Mouse (Mus musculus): ENCODE results near the gene Cnfn. TPM values are rescaled to one million over a fixed set of nuclear protein-coding genes. Genes with fewer than 3 reads are reported as not detected.
A peak's percentile ranks its signal among the peaks of the same experiment; 100 is the strongest.

Gene Cnfn
- polyA plus RNA-seq, 1 experiment: not detected

GRCm38 (mm10) chr7:25388916-25389315 lies 19.4 kb upstream of the Cnfn start:
- Histone ChIP-seq H3K36me3 (ENCODE audit: control insufficient read depth, insufficient read depth, low read length) (peaks cover 5% of the 10 kb centered on the region), H3K27me3 (replicated peaks; ENCODE audit: control insufficient read depth, insufficient read depth, low read length) (no peaks in the 10 kb centered on the region), H3K27ac (ENCODE audit: insufficient read depth, low read depth, low read length) (peak overlapping the region; percentile 55; the same call in 1 of the 2 replicates), H3K4me3 (ENCODE audit: insufficient read depth, low read depth, low read length) (no peak overlapping the region), H3K4me1 (ENCODE audit: control insufficient read depth, insufficient read depth, low read length) (peaks cover 59% of the 10 kb centered on the region)
- DNase-seq: peak; percentile 49
- TF ChIP-seq CTCF (conservative IDR thresholded peaks at IDR 0.05; ENCODE audit: insufficient read depth, insufficient read length, low read depth, low read length): no peak
- no peak for TF ChIP-seq POLR2A (IDR thresholded peaks at IDR 0.05; ENCODE audit: low read depth, low read length)
- WGBS: 72% methylated on average over 7 of the region's 7 CpGs

- Histone ChIP-seq H3K4me3 (ENCODE audit: insufficient read depth, low read depth, low read length) (no peak overlapping the region), H3K4me1 (ENCODE audit: control insufficient read depth, insufficient read depth, low read length) (peaks cover 49% of the 10 kb centered on the region), H3K27me3 (replicated peaks; ENCODE audit: control insufficient read depth, insufficient read depth, low read length) (no peaks in the 10 kb centered on the region), H3K27ac (ENCODE audit: insufficient read depth, low read depth, low read length) (no peak overlapping the region), H3K36me3 (ENCODE audit: control insufficient read depth, insufficient read depth, low read length) (peaks cover 5% of the 10 kb centered on the region)
- TF ChIP-seq CTCF (conservative IDR thresholded peaks at IDR 0.05; ENCODE audit: insufficient read depth, insufficient read length, low read depth, low read length) (no peak), POLR2A (IDR thresholded peaks at IDR 0.05; ENCODE audit: low read depth, low read length) (no peak)
- no peak for DNase-seq
- WGBS: 94% methylated on average over 18 of the region's 18 CpGs
Observed at GRCm38 (mm10) chr7:25387811-25388440, 18.4 kb upstream of the Cnfn start.

- Histone ChIP-seq H3K4me3 (ENCODE audit: insufficient read depth, low read depth, low read length) (no peak overlapping the region), H3K36me3 (ENCODE audit: control insufficient read depth, insufficient read depth, low read length) (peaks cover 5% of the 10 kb centered on the region), H3K4me1 (ENCODE audit: control insufficient read depth, insufficient read depth, low read length) (peaks cover 32% of the 10 kb centered on the region), H3K27ac (ENCODE audit: insufficient read depth, low read depth, low read length) (peak overlapping the region; percentile 47), H3K27me3 (replicated peaks; ENCODE audit: control insufficient read depth, insufficient read depth, low read length) (no peaks in the 10 kb centered on the region)
- TF ChIP-seq POLR2A (IDR thresholded peaks at IDR 0.05; ENCODE audit: low read depth, low read length) (no peak), CTCF (conservative IDR thresholded peaks at IDR 0.05; ENCODE audit: insufficient read depth, insufficient read length, low read depth, low read length) (no peak)
- peak; percentile 97 for DNase-seq
- 58% methylated on average over 12 of the region's 12 CpGs for WGBS
Observed at GRCm38 (mm10) chr7:25385850-25386555, 16.5 kb upstream of the Cnfn start.

- Histone ChIP-seq H3K4me1 (ENCODE audit: control insufficient read depth, insufficient read depth, low read length) (peaks cover 24% of the 10 kb centered on the region), H3K27me3 (replicated peaks; ENCODE audit: control insufficient read depth, insufficient read depth, low read length) (no peaks in the 10 kb centered on the region), H3K4me3 (ENCODE audit: insufficient read depth, low read depth, low read length) (no peak overlapping the region), H3K36me3 (ENCODE audit: control insufficient read depth, insufficient read depth, low read length) (peaks cover 5% of the 10 kb centered on the region), H3K27ac (ENCODE audit: insufficient read depth, low read depth, low read length) (no peak overlapping the region)
- TF ChIP-seq CTCF (conservative IDR thresholded peaks at IDR 0.05; ENCODE audit: insufficient read depth, insufficient read length, low read depth, low read length) (no peak), POLR2A (IDR thresholded peaks at IDR 0.05; ENCODE audit: low read depth, low read length) (no peak)
- no peak for DNase-seq
- WGBS: 88% methylated on average over 12 of the region's 12 CpGs
Observed at GRCm38 (mm10) chr7:25385259-25385658, 15.7 kb upstream of the Cnfn start.

- WGBS: 85% methylated on average over 9 of the region's 9 CpGs
- no peak overlapping the region for H3K4me3 ChIP-seq (ENCODE audit: insufficient read depth, low read depth, low read length)
- H3K27ac ChIP-seq (ENCODE audit: insufficient read depth, low read depth, low read length): no peak overlapping the region
- H3K4me1 ChIP-seq (ENCODE audit: control insufficient read depth, insufficient read depth, low read length): peaks cover 21% of the 10 kb centered on the region
- no peaks in the 10 kb centered on the region for H3K27me3 ChIP-seq (replicated peaks; ENCODE audit: control insufficient read depth, insufficient read depth, low read length)
- peaks cover 5% of the 10 kb centered on the region for H3K36me3 ChIP-seq (ENCODE audit: control insufficient read depth, insufficient read depth, low read length)
- TF ChIP-seq POLR2A (IDR thresholded peaks at IDR 0.05; ENCODE audit: low read depth, low read length) (no peak), CTCF (conservative IDR thresholded peaks at IDR 0.05; ENCODE audit: insufficient read depth, insufficient read length, low read depth, low read length) (no peak)
- no peak for DNase-seq
Observed at GRCm38 (mm10) chr7:25384818-25385217, 15.3 kb upstream of the Cnfn start.

GRCm38 (mm10) chr7:25384318-25384717 lies 14.8 kb upstream of the Cnfn start:
- Histone ChIP-seq H3K36me3 (ENCODE audit: control insufficient read depth, insufficient read depth, low read length) (peaks cover 5% of the 10 kb centered on the region), H3K4me1 (ENCODE audit: control insufficient read depth, insufficient read depth, low read length) (peaks cover 16% of the 10 kb centered on the region), H3K27ac (ENCODE audit: insufficient read depth, low read depth, low read length) (no peak overlapping the region), H3K27me3 (replicated peaks; ENCODE audit: control insufficient read depth, insufficient read depth, low read length) (no peaks in the 10 kb centered on the region), H3K4me3 (ENCODE audit: insufficient read depth, low read depth, low read length) (no peak overlapping the region)
- WGBS: 93% methylated on average over 13 of the region's 13 CpGs
- TF ChIP-seq POLR2A (IDR thresholded peaks at IDR 0.05; ENCODE audit: low read depth, low read length): no peak
- TF ChIP-seq CTCF (conservative IDR thresholded peaks at IDR 0.05; ENCODE audit: insufficient read depth, insufficient read length, low read depth, low read length): no peak
- no peak for DNase-seq

GRCm38 (mm10) chr7:25383891-25384290 lies 14.4 kb upstream of the Cnfn start:
- TF ChIP-seq POLR2A (IDR thresholded peaks at IDR 0.05; ENCODE audit: low read depth, low read length) (no peak), CTCF (conservative IDR thresholded peaks at IDR 0.05; ENCODE audit: insufficient read depth, insufficient read length, low read depth, low read length) (no peak)
- no peak overlapping the region for H3K4me3 ChIP-seq (ENCODE audit: insufficient read depth, low read depth, low read length)
- H3K4me1 ChIP-seq (ENCODE audit: control insufficient read depth, insufficient read depth, low read length): peaks cover 15% of the 10 kb centered on the region
- WGBS: 86% methylated on average over 4 of the region's 4 CpGs
- H3K27ac ChIP-seq (ENCODE audit: insufficient read depth, low read depth, low read length): no peak overlapping the region
- peaks cover 5% of the 10 kb centered on the region for H3K36me3 ChIP-seq (ENCODE audit: control insufficient read depth, insufficient read depth, low read length)
- DNase-seq: no peak
- no peaks in the 10 kb centered on the region for H3K27me3 ChIP-seq (replicated peaks; ENCODE audit: control insufficient read depth, insufficient read depth, low read length)
